Mouse (Mus musculus) CH12.LX (cell line): ENCODE measurements around the gene Syngap1.
"Not testable (repeated sequence)": the region's sequence is repeated elsewhere in the genome, so short reads cannot be mapped to it uniquely, and the experiment has no call there.

Experiments used
- BHLHE40 ChIP-seq: IDR thresholded peaks from 2 replicates; pipeline ENCODE4 v1.6.1; 2011; ENCODE audit warnings: mild to moderate bottlenecking, low read depth, low read length, improper control_type of control experiment
- CTCF ChIP-seq, 2 experiments: IDR thresholded peaks in 1 of 2; conservative IDR thresholded peaks in 1 of 2; 2 replicates each; pipeline ENCODE4 v1.5.1; 2011 to 2012; ENCODE audit warnings: low read depth in 2 of 2, low read length in 2 of 2, improper control_type of control experiment in 1 of 2, inconsistent platforms in 1 of 2, mild to moderate bottlenecking in 1 of 2, moderate library complexity in 1 of 2
- GABPA ChIP-seq: IDR thresholded peaks from 2 replicates; pipeline ENCODE4 v1.6.1; 2012; ENCODE audit warnings: low read depth, low read length, improper control_type of control experiment, inconsistent platforms; ENCODE audit not compliant: insufficient replicate concordance
- IRF4 ChIP-seq: IDR thresholded peaks from 2 replicates; pipeline ENCODE4 v1.6.1; 2014; ENCODE audit warnings: low read depth, mild to moderate bottlenecking, inconsistent platforms, low read length, improper control_type of control experiment
- JUND ChIP-seq: conservative IDR thresholded peaks from 2 replicates; pipeline ENCODE4 v1.6.1; 2011; ENCODE audit warnings: low read depth, low read length, improper control_type of control experiment
- KAT2A ChIP-seq: IDR thresholded peaks from 2 replicates; pipeline ENCODE4 v1.6.1; 2012; ENCODE audit warnings: low read length, improper control_type of control experiment, inconsistent platforms; ENCODE audit not compliant: insufficient replicate concordance
- MAX ChIP-seq: IDR thresholded peaks from 2 replicates; pipeline ENCODE4 v1.6.1; 2011; ENCODE audit warnings: low read length, improper control_type of control experiment
- MAZ ChIP-seq: IDR thresholded peaks from 2 replicates; pipeline ENCODE4 v1.6.1; 2012; ENCODE audit warnings: low read depth, mild to moderate bottlenecking, inconsistent platforms, low read length, improper control_type of control experiment, moderate library complexity
- NELFE ChIP-seq: IDR thresholded peaks from 2 replicates; pipeline ENCODE4 v1.6.1; 2011; ENCODE audit warnings: low read depth, low read length, improper control_type of control experiment
- POLR2A ChIP-seq: IDR thresholded peaks from 2 replicates; pipeline ENCODE4 v1.6.1; 2011; ENCODE audit warnings: low read depth, mild to moderate bottlenecking, improper control_type of control experiment, low read length
- POLR2AphosphoS2 ChIP-seq: IDR thresholded peaks from 2 replicates; pipeline ENCODE4 v1.6.1; 2011; ENCODE audit warnings: low read depth, low read length, improper control_type of control experiment
- TBP ChIP-seq: conservative IDR thresholded peaks from 2 replicates; pipeline ENCODE4 v1.6.1; 2011; ENCODE audit warnings: low read depth, low read length, improper control_type of control experiment
- USF2 ChIP-seq: conservative IDR thresholded peaks from 2 replicates; pipeline ENCODE4 v1.6.1; 2011; ENCODE audit warnings: low read depth, low read length, improper control_type of control experiment
- ZKSCAN1 ChIP-seq: IDR thresholded peaks from 2 replicates; pipeline ENCODE4 v1.6.1; 2012; ENCODE audit warnings: low read depth, inconsistent platforms, low read length, improper control_type of control experiment, borderline replicate concordance

DNA sequence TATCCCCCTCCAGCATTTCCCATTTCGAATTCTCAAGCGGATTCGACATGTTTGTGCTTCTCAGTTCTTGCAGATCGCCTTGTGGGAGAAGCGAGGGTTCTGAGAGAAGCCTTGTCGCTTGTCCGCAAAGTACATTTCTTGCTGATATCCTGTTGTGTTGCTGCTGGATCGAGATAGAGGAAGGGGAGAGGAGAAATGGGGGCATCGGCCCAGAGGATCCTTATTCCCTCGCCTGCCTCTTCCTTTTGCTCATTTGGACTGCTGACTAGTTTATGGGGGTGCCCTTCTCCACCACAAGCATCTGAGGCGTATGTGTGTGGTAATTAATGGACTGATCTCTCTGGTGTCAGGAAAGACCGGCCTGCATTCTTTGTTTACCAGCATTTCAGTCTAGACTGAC lies 23.5 kb upstream of the Syngap1 start:
- TF ChIP-seq CTCF (conservative IDR thresholded peaks at IDR 0.05 in 1 of 2, IDR thresholded peaks at IDR 0.05 in 1 of 2; ENCODE audit: low read depth in 2 of 2, low read length in 2 of 2); MAZ; IRF4; BHLHE40; TBP; USF2; POLR2A; POLR2AphosphoS2; KAT2A; GABPA; MAX; ZKSCAN1; JUND; NELFE: not testable (repeated sequence)
